Mouse (Mus musculus) layer of hippocampus, adult 9-10 months (tissue): ENCODE results near the gene Dnajc2.
A peak's percentile ranks its signal among the peaks of the same experiment; 100 is the strongest.

Experiments
- DNase-seq: peaks from one replicate; pipeline ENCODE4 v3.0.0; 2022; ENCODE audit warnings: low spot score

The Dnajc2 gene

DNA sequence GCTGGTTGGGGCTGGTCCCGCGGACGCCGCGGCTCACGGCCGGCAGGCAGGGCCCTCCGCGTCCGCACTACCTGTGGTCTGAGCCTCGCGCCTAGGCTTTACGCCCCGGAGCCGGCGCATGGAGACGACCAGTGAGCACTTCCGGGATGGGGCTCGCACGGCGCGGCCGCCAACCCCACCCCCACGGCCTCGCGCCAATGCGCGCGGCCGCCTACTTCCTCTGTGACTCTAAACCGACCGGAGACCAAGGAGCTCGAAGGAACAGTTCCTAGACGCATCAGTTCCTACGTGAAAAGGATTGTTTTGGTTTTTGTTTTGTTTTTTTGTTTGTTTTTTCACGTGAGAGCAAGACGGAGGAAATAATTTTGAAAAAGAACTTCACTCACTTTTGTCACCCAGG is at the start of gene Dnajc2, which contains the start of gene Psmc2:
Dnajc2 (minus strand) TSS at position 199 of the 400 bp plus-strand sequence.
Psmc2 (plus strand) TSS at position 231 of the 400 bp plus-strand sequence.
- DNase-seq = peak; percentile 78

DNA sequence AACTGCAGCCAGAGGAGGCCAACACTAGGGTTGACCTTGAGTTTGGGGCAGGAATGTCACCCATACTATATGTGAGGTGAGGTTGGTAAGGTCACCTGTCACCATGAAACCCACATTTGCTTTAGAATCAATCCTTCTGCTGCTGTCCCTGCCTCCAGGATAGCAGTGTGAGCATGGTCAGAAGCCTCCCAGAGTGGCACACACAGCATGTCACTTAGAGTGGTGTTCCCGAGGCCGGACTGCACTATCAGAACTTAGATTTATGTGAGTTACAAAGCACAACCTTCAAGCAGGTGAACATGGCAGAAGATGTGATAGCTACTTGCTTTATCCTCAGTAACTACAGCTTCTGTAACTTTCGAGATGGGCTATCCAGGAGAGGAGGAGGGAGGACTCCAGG is 46.7 kb upstream of the Dnajc2 start:
- DNase-seq = no peak

GRCm38 (mm10) chr5:21828855-21829254 is 43.8 kb upstream of the Dnajc2 start:
- peak; percentile 35 for DNase-seq

- no peak for DNase-seq
Observed at GRCm38 (mm10) chr5:21827643-21828042, 42.6 kb upstream of the Dnajc2 start.

GRCm38 (mm10) chr5:21826370-21826769 is 41.3 kb upstream of the Dnajc2 start:
- no peak for DNase-seq

GRCm38 (mm10) chr5:21813994-21814393 is 28.9 kb upstream of the Dnajc2 start:
- DNase-seq = no peak

- no peak for DNase-seq
Observed at GRCm38 (mm10) chr5:21810924-21811323, 25.9 kb upstream of the Dnajc2 start.

GRCm38 (mm10) chr5:21804837-21805236 is 19.8 kb upstream of the Dnajc2 start:
- DNase-seq = no peak

DNA sequence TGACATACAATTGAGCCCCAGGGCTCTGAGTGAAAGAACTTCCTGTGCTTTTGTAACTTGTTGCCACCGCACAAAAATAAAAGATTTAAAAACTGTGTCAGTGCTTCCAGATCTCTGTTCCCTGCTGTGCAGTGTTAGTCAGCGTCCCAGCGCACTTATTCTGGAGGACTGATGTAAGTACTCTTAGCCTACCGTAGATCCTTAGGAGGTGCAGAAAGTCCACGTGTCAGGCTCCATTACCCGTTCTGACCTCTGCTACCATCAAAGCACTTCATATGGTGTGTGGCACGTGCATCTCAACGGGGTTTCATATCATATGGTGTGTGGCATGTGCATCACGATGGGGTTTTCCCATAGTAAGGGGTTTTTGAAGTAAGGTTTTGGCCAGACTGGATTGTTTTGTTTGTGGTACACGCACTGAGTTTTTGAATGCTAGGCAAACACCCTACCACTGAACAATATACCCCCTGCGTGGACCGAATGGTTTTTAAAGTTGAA is 18.7 kb upstream of the Dnajc2 start:
- DNase-seq = no peak

- DNase-seq = no peak
Observed at GRCm38 (mm10) chr5:21802907-21803306, 17.9 kb upstream of the Dnajc2 start.

- DNase-seq = no peak
Observed at GRCm38 (mm10) chr5:21792166-21792565, 7.1 kb upstream of the Dnajc2 start.

GRCm38 (mm10) chr5:21789061-21789460 is 4.0 kb upstream of the Dnajc2 start:
- DNase-seq = no peak

DNA sequence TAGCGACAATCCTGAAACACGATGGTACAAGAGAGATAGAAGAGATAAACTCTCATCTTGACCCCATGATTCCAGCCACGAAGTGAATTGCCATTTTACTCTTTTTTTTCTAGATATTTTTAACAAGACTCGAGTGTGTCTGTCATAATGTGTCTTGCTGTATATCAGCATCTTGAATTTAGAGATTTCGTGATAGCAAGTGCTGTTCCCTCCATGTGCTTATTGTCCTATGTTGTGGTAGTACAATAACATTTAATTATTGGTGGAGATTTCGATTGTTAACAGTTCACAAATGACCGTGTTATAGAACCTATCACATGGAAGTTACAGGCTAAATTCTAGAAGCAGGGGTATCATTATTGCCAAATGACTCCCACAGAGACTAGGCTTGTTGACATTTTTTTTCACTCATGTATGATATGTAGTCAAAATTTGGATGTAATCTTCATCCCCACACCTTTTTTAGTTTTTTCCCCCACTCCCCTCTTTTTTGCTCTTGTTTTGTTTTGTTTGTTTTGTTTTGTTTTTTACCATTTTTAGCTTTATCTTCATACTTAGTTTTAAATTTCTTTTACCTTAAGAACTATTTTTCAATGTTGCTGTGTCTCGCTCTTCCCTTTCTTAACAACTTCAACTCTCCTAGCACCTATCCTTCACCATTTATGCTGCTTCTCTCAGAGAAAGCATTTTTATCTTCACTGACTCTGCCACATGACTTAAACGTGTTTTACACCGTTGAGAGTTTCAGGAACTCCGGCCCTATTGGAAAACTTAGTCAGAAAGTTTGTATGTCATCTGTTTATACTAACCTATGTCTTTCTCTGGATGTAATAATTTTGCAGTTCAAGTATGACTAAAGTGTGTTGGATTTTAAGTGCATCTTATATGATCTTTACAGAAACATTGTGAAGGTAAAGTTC is 2.4 kb upstream of the Dnajc2 start:
- DNase-seq = no peak

DNA sequence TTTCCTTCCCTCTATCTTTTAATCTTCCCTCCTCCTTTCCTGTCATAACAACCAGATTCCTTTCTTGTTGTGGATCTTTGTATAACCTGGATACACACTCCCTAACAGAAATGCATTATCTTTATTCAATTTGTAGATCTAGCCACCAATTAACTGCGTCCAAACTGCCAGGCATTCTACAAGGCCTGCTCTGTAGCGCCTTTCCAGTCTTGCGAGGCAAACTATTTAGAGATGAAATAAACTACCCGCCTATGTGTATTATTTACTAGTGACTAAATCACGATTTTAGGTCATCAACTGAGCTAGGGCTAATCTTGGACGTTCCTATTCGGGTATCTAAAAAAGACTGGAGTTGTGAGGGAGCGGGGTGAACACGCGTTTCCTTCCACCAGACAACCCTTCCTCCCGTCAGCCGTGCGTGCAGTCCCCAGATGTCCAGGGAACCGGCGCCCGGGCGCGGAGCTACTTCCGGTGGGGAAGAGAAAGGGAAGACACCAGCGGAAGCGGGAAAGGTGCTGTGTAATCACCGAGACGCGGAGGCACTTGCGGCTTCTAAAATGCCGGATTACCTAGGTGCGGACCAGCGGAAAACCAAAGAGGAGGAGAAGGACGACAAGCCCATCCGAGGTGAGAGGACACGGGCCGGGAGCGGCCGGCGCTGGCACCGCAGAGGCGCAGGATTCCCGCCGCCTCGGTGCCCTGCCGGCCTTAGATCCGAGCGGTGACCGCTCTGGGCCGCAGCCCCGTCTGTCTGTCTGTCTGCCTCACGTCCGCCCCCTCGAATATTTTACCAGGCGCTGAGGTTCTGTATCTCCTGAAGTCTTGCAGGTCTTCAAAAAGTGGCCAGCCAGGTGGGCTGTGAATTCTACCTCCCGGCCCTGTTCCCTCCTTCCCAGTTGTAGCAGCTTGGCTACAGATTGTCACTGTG is 1.5 kb upstream of the Dnajc2 start:
- DNase-seq = peak; percentile 83

DNA sequence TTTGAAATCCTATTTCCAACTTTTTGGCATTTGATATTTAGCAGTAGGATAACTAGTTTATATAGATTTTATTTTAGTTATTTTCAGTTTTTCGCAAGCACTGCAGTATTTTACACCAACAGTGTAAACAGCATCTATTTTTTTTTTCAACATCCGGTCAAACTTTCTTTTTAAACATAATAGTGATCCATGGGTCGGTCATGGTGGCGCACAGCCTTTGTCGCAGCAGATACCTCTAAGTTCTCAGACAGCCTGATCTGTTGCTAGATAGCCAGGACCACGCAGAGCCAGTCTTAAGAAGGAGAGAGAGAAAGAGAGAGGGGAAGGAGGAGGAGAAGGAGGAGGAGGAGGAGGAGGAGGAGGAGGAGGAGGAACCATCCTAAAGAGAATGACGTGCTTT is 725 bp upstream of the Dnajc2 start:
- no peak for DNase-seq

DNA sequence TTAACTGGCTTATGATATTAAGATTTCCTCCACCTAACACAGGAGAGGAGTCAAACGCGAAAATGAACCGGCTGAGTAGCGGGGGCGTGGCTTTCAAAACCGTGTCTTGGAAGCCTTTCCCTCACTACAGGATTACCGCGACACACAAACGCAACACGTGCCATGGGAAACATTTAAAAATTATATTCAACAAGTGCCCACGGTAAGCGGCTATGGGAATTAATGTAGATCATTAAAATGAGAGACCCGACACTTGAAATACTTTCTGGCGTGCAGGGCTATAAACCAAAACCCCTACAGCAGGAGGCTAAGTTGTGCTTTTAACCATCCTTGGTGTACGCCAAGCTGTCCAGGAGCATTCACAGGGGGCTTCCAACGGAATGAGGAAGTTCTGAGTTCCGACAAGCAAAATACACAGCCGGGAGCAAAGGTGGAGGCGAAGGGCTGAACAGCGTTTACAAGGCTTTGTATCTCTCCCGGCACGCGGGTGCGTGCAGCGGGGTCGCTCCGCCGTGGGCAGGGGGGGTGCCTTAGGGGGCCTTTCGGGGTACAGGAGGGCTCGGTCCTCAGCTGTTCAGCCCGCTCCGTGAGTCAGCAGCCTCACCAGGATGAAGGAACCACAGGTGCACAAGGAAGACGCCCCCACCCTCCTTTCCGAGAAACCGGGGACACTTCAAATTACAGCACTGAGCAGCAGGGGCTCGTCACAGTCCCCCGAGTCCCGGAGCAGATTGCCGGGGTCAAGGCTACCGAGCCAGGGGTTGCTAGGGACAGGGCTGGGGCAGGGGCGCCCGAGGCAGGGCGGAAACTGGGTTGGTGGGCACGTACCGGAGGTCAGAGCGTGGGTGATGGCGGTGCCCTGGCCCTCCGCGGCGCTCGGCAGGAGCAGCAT is 644 bp downstream of the Dnajc2 start:
- no peak for DNase-seq

GRCm38 (mm10) chr5:21776491-21776890 is 8.6 kb downstream of the Dnajc2 start:
- DNase-seq = no peak

GRCm38 (mm10) chr5:21769841-21770240 is 15.2 kb downstream of the Dnajc2 start:
- no peak for DNase-seq

GRCm38 (mm10) chr5:21768506-21768905 is 16.5 kb downstream of the Dnajc2 start:
- DNase-seq = no peak

DNA sequence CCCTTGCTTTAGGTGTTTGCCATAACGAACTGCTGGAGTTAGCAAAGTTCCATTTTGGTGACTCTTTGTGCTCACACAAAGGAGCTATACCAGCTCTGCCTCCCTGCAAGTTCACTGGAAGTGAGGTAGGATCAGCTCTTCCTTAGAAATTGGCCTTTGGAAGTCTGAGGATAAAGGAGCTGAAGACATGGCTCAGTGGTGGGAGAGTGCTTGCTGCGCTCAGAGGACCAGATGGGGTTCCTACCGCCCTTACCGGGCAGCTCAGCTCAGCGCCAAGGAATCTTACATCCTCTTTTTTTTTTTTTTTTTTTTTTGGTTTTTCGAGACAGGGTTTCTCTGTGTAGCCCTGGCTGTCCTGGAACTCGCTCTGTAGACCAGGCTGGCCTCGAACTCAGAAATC is 39.1 kb downstream of the Dnajc2 start:
- DNase-seq = no peak

GRCm38 (mm10) chr5:21744651-21745050 is 40.4 kb downstream of the Dnajc2 start:
- no peak for DNase-seq
